Mouse (Mus musculus) bone marrow, adult 2 months (tissue): ENCODE results near the gene Mef2b.

Experiments
- CTCF ChIP-seq: fragments of 200-500 bp; IDR thresholded peaks from 2 replicates; pipeline ENCODE4 v1.5.1; 2011; ENCODE audit warnings: low read length, control low read depth; ENCODE audit not compliant: control insufficient read depth, insufficient read depth
- POLR2A ChIP-seq: fragments of 200-500 bp; IDR thresholded peaks from 2 replicates; pipeline ENCODE4 v1.6.1; 2011; ENCODE audit warnings: low read depth, mild to moderate bottlenecking, control low read depth, low read length, borderline replicate concordance; ENCODE audit not compliant: control insufficient read depth

GRCm38 (mm10) chr8:70195762-70196161, 56.3 kb downstream of the Mef2b start:
- TF ChIP-seq POLR2A (no peak), CTCF (no peak)
